Mouse (Mus musculus): Measurements from ENCODE around the gene Fbll1.

GRCm38 (mm10) chr11:35798874-35799273 lies at the start of gene Fbll1:
- TF ChIP-seq POLR2A (IDR thresholded peaks at IDR 0.05; ENCODE audit: borderline replicate concordance, insufficient read depth, low read length) (no peak), CTCF (IDR thresholded peaks at IDR 0.05; ENCODE audit: borderline replicate concordance, insufficient read depth, low read depth, low read length) (no peak)

Measured in cerebellum, adult 2 months (tissue).